Mouse (Mus musculus) hindbrain, postnatal 0 days (tissue): ENCODE measurements around the gene Aurkaip1. TPM values are rescaled to one million over a fixed set of nuclear protein-coding genes. Genes with fewer than 3 reads are reported as not detected.

Experiments
- ATAC-seq: fragments of 200-750 bp; cut with Nextera tagmentation; 2 replicates; pipeline ENCODE4 v1.8.0; 2017; ENCODE audit warnings: mild to moderate bottlenecking, moderate TSS enrichment, moderate library complexity
- DNase-seq: peaks from one replicate; pipeline ENCODE4 v3.0.0-alpha.2; 2015; ENCODE audit warnings: low spot score
- H3K27ac ChIP-seq: fragments of 300-500 bp; sonication (generic); 2 replicates; pipeline ENCODE4 v1.5.1; 2014; ENCODE audit warnings: mild to moderate bottlenecking
- H3K27me3 ChIP-seq: fragments of 300-500 bp; sonication (generic); 2 replicates; pipeline ENCODE4 v1.6.1; 2014; ENCODE audit warnings: low read length, mixed read lengths; ENCODE audit not compliant: insufficient read depth
- H3K36me3 ChIP-seq: fragments of 300-500 bp; sonication (generic); 2 replicates; pipeline ENCODE4 v1.6.1; 2014; ENCODE audit warnings: low read length, mixed read lengths; ENCODE audit not compliant: insufficient read depth
- H3K4me1 ChIP-seq: fragments of 300-500 bp; sonication (generic); 2 replicates; pipeline ENCODE4 v1.6.1; 2014; ENCODE audit warnings: antibody characterized with exemption, low read length, mixed read lengths; ENCODE audit not compliant: insufficient read depth
- H3K4me2 ChIP-seq: fragments of 300-500 bp; sonication (generic); 2 replicates; pipeline ENCODE4 v1.6.1; 2014; ENCODE audit warnings: low read depth, mild to moderate bottlenecking, low read length, moderate library complexity, mixed read lengths
- H3K4me3 ChIP-seq: fragments of 300-500 bp; sonication (generic); 2 replicates; pipeline ENCODE4 v1.5.1; 2014; ENCODE audit warnings: low read length
- H3K9ac ChIP-seq: fragments of 300-500 bp; sonication (generic); replicated peaks from 2 replicates; pipeline ENCODE4 v1.6.1; 2014; ENCODE audit warnings: mild to moderate bottlenecking, low read length, moderate library complexity, mixed read lengths
- H3K9me3 ChIP-seq: fragments of 300-500 bp; sonication (generic); 2 replicates; pipeline ENCODE4 v1.6.1; 2016; ENCODE audit warnings: low read length, mixed read lengths
- CTCF ChIP-seq: IDR thresholded peaks from 2 replicates; pipeline ENCODE4 v1.5.1; 2016; ENCODE audit warnings: antibody characterized with exemption, control low read depth, low read depth
- WGBS: fragments of 180-500 bp; shearing (Covaris S2); extraction: QIAGEN DNeasy Blood & Tissue Kit; methylation state at CpG from one replicate; pipeline ENCODE4 v1.1.7; 2014; 5-methylcytosine and 5-hydroxymethylcytosine counted together
- polyA plus RNA-seq: library from polyadenylated mRNA; unstranded; fragments of >200 nt; fragmentation: Nextera tagmentation; extraction: Ambion mirVana; gene quantifications from 2 replicates; pipeline ENCODE4 v1.2.1, GENCODE M21; 2015
- total RNA-seq: library from RNA; depleted of rRNA; stranded (reverse); fragments of >200 nt; gene quantifications from 2 replicates; pipeline ENCODE4 v1.2.3, GENCODE M21; 2014

Aurkaip1 gene
- total and polyA plus RNA-seq, 2 experiments from 2014 or later, result 143 to 162 TPM

GRCm38 (mm10) chr4:155837404-155838010, 6.4 kb downstream of the Aurkaip1 start:
- H3K4me1 ChIP-seq, result peaks cover 2% of the 10 kb centered on the region

GRCm38 (mm10) chr4:155838187-155839153, 7.4 kb downstream of the Aurkaip1 start:
- Histone ChIP-seq H3K9ac (no peak overlapping the region), H3K4me2 (no peak overlapping the region), H3K4me1 (no peaks in the 10 kb centered on the region), H3K27ac (peak overlapping the region; percentile 66; the same call in 1 of the 2 replicates), H3K27me3 (peaks cover 4% of the 10 kb centered on the region; the same call in 1 of the 2 replicates), H3K4me3 (no peak overlapping the region), H3K36me3 (no peaks in the 10 kb centered on the region), H3K9me3 (no peaks in the 10 kb centered on the region)
- WGBS, result 53% methylated on average over 8 of the region's 8 CpGs
- ATAC-seq (no peak), DNase-seq (no peak)
- no peak for TF ChIP-seq CTCF

More at GRCm38 (mm10) chr4:155837404-155838010, 6.4 kb downstream of the Aurkaip1 start:
- Histone ChIP-seq H3K9ac (no peak overlapping the region), H3K4me3 (no peak overlapping the region), H3K9me3 (no peaks in the 10 kb centered on the region), H3K4me2 (no peak overlapping the region), H3K27me3 (peaks cover 4% of the 10 kb centered on the region; the same call in 1 of the 2 replicates), H3K36me3 (0 out of 2 replicates have a peak, but pooled peaks cover 4% of the 10 kb centered on the region), H3K27ac (no peak overlapping the region)
- TF ChIP-seq CTCF, result no peak
- no peak for ATAC-seq
- DNase-seq, result no peak
- 74% methylated on average over 11 of the region's 11 CpGs for WGBS

- H3K27ac ChIP-seq, result peak within 1 kb of the TSS; percentile 66
- peak; percentile 65 for DNase-seq
- H3K27me3 ChIP-seq, result peaks cover 4% of the 10 kb centered on the region; the same call in 1 of the 2 replicates
- H3K9me3 ChIP-seq, result no peaks in the 10 kb centered on the region
- H3K4me1 ChIP-seq, result no peaks in the 10 kb centered on the region
- H3K4me2 ChIP-seq, result peak within 1 kb of the TSS; percentile 57
- no peaks in the 10 kb centered on the region for H3K36me3 ChIP-seq
- H3K4me3 ChIP-seq, result peak within 1 kb of the TSS; percentile 30
- WGBS, result 4% methylated on average over 16 of the region's 16 CpGs
- peak; percentile 73 for ATAC-seq
- TF ChIP-seq CTCF, result no peak
- peak within 1 kb of the TSS; percentile 35 for H3K9ac ChIP-seq
Measured at GRCm38 (mm10) chr4:155839483-155839910, 8.4 kb downstream of the Aurkaip1 start, which contains the start of gene Mxra8. Mxra8 (plus strand) TSS chr4:155839680.

- peak overlapping the region; percentile 61; the same call in 1 of the 2 replicates for H3K27ac ChIP-seq
- H3K9ac ChIP-seq, result peak overlapping the region; percentile 35
- H3K9me3 ChIP-seq, result no peaks in the 10 kb centered on the region
- no peaks in the 10 kb centered on the region for H3K36me3 ChIP-seq
- TF ChIP-seq CTCF, result no peak
- peaks cover 4% of the 10 kb centered on the region; the same call in 1 of the 2 replicates for H3K27me3 ChIP-seq
- peak overlapping the region; percentile 30 for H3K4me3 ChIP-seq
- WGBS, result 18% methylated on average over 8 of the region's 8 CpGs
- peak overlapping the region; percentile 57 for H3K4me2 ChIP-seq
- DNase-seq (no peak), ATAC-seq (no peak; the same call in 1 of the 2 replicates)
- no peaks in the 10 kb centered on the region for H3K4me1 ChIP-seq
Measured at GRCm38 (mm10) chr4:155840076-155841002, 9.3 kb downstream of the Aurkaip1 start.

- DNase-seq, result peak; percentile 45
Measured at GRCm38 (mm10) chr4:155841003-155841454, 10.0 kb downstream of the Aurkaip1 start.

More at GRCm38 (mm10) chr4:155841003-155841454, 10.0 kb downstream of the Aurkaip1 start:
- Histone ChIP-seq H3K27ac (peak overlapping the region; percentile 54; the same call in 1 of the 2 replicates), H3K36me3 (no peaks in the 10 kb centered on the region), H3K4me2 (peak overlapping the region; percentile 57), H3K9ac (peak overlapping the region; percentile 35; the same call in 1 of the 2 replicates), H3K27me3 (peaks cover 4% of the 10 kb centered on the region; the same call in 1 of the 2 replicates), H3K9me3 (no peaks in the 10 kb centered on the region), H3K4me1 (no peaks in the 10 kb centered on the region), H3K4me3 (peak overlapping the region; percentile 30)
- WGBS, result 2% methylated on average over 31 of the region's 32 CpGs
- TF ChIP-seq CTCF, result peak; percentile 37
- ATAC-seq, result peak; percentile 49
